Mouse (Mus musculus) c-Kit-positive CD71-negative TER-119-negative erythroid progenitor cells, embryonic 14.5 days (primary cell): ENCODE results near the gene Hexb.

Experiments used
- DNase-seq: peaks from one replicate; pipeline ENCODE4 v3.0.0-alpha.2; 2013; ENCODE audit warnings: low read depth

Gene Hexb

GRCm38 (mm10) chr13:97224341-97224982 is 26.3 kb upstream of the Hexb start:
- no peak for DNase-seq

- no peak for DNase-seq
These were observed 25.7 kb upstream of the Hexb start for GRCm38 (mm10) chr13:97223856-97224255.

- DNase-seq = no peak
These were observed 21.9 kb upstream of the Hexb start for GRCm38 (mm10) chr13:97220022-97220421.

- DNase-seq = no peak
These were observed 18.0 kb upstream of the Hexb start for GRCm38 (mm10) chr13:97216196-97216595.

- DNase-seq = no peak
These were observed 17.4 kb upstream of the Hexb start for GRCm38 (mm10) chr13:97215563-97215962.

GRCm38 (mm10) chr13:97214583-97215268 is 16.6 kb upstream of the Hexb start:
- DNase-seq = no peak

- no peak for DNase-seq
These were observed 10.4 kb upstream of the Hexb start for GRCm38 (mm10) chr13:97208500-97209010.

- DNase-seq = no peak
These were observed 9.9 kb upstream of the Hexb start for GRCm38 (mm10) chr13:97208112-97208478.

GRCm38 (mm10) chr13:97207472-97208111 is 9.4 kb upstream of the Hexb start:
- no peak for DNase-seq

GRCm38 (mm10) chr13:97206046-97206445 is 7.9 kb upstream of the Hexb start:
- DNase-seq = no peak

- peak; percentile 72 for DNase-seq
These were observed 7.0 kb upstream of the Hexb start for GRCm38 (mm10) chr13:97205052-97205701.

GRCm38 (mm10) chr13:97201896-97202295 is 3.7 kb upstream of the Hexb start:
- no peak for DNase-seq

GRCm38 (mm10) chr13:97201076-97201475 is 2.9 kb upstream of the Hexb start:
- DNase-seq = no peak

GRCm38 (mm10) chr13:97199123-97199522 is 966 bp upstream of the Hexb start:
- no peak for DNase-seq

- DNase-seq = no peak
These were observed 1.3 kb downstream of the Hexb start for GRCm38 (mm10) chr13:97196925-97197218.

- no peak for DNase-seq
These were observed 1.8 kb downstream of the Hexb start for GRCm38 (mm10) chr13:97196186-97196924.

- DNase-seq = no peak
These were observed 4.7 kb downstream of the Hexb start for GRCm38 (mm10) chr13:97193420-97193819.

- no peak for DNase-seq
These were observed 5.5 kb downstream of the Hexb start for GRCm38 (mm10) chr13:97192649-97193048.

- DNase-seq = peak; percentile 36
These were observed 10.5 kb downstream of the Hexb start for GRCm38 (mm10) chr13:97187693-97188092.

- no peak for DNase-seq
These were observed 11.8 kb downstream of the Hexb start for GRCm38 (mm10) chr13:97186346-97186745.

GRCm38 (mm10) chr13:97184656-97185055 is 13.5 kb downstream of the Hexb start:
- no peak for DNase-seq

- no peak for DNase-seq
These were observed 14.0 kb downstream of the Hexb start for GRCm38 (mm10) chr13:97184168-97184567.
